Mouse (Mus musculus) c-Kit-positive CD71-positive TER-119-negative erythroid progenitor cells, embryonic 14.5 days (primary cell): Measurements from ENCODE around the gene Pla2g16.

Experiments
- DNase-seq: peaks from one replicate; pipeline ENCODE4 v3.0.0-alpha.2; 2013; ENCODE audit warnings: low read depth

Gene Pla2g16

DNA sequence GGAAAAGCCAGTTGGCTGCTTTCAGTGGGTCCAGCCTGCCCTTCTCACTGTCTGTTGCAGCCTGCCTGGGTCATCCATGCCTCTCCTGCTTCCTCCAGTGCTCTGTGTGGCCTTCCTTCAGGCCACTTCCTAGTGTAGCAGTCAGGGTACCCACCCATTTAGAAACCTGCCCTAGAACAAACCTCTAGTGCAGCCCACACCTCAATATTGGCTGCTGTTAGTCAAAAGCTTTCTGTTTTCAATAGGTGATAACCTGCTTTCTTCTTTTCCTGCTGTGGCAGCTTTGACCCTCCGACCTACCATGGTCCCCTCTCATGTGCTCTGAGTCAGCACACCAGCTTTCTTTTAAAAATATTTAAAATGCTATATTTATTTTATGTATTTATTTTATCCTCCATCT is 7.2 kb downstream of the Pla2g16 start:
- DNase-seq: no peak

DNA sequence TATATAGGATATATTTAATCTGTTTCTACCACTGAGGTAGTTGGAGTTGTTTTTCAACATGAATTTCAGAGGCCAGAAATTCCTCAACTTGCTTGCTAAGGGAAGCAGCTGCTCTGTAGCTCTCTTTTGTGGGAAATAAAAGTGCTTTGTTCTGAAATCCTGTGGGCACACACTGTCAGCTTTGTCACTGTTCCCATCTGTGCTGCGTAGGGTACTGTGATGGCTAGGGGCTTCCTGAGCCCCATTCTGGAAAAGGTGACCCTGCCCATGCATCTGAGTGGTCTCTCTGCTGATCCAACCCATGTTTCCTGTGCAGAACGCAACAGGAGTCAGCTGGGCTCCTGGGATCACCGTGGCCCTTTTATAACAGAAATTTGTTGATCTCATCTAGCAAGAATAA is 9.6 kb downstream of the Pla2g16 start:
- no peak for DNase-seq

DNA sequence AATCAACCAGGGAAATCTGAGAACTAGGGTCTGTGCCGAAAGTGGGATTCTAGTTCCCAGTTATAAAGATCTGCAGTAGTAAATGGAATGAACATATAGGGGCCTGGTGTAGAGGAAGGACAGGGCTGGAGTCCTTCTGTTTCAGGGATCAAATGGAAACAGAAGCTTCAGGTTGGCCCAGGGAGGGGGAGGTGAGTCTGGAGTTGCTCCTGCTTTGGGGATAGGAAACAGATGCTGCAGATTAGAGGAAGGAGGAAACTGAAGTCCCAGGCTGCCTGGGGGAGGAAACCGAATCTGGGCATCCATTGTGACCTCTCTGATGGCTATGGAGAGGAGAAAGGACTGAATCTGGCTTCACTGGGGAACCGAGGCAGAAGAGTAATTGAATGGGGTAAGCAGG is 11.1 kb downstream of the Pla2g16 start:
- DNase-seq: no peak

DNA sequence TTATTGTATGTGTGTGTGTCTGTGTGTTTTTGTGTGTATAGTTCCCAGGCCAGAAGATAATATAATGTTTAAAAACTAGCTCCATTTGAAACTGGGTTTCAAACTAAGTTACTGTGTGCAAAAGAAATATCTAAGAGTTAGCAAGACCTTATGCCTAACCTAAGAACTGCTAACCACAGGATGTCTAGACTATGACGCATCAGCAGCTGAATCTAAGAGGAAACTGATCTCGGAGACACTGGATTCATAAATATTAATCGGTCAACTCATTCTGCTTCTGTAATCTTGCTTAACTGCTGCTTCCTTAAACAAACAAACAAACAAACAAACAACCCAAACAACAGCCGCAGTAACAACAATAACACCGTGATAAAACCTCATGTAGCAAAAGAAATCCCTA is 12.4 kb downstream of the Pla2g16 start:
- DNase-seq: no peak

DNA sequence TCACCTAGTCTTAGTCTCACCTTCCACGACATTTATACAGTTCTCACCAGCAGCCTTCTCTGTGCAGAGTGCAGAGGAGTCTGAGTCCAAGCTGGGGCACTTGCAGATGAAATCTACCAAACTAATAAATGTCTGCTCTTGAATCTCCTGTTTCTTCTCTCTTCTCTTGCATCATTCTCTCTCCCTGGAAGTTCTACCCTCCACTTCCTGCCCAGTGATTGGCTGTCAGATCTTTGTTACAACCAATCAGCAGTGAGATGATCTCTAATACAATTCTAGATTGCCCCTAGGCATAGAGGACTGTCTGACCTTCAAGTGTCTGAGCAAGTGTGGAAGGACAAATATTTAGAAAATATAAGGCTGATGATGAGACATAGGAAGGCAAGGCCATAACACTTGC is 18.9 kb downstream of the Pla2g16 start:
- no peak for DNase-seq

DNA sequence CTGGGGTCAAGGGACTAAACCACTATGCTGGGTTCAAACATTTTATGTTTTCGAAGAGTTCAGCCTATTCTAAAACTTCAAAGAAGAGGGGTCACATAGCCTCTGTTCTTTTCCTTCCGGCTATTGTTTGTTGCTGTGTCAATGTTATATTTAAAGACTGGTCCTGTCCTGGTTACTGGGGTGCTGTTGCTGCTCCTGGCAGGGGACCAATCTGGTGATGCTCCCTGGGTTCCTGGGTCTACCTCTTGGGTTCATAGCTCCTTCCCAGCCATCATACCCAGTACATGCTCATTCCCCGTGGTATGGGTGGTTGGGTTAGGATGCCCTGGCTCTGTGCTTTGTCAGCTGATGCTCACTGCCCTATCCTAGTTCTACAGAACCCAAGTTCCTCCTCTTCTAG is 20.5 kb downstream of the Pla2g16 start:
- no peak for DNase-seq

DNA sequence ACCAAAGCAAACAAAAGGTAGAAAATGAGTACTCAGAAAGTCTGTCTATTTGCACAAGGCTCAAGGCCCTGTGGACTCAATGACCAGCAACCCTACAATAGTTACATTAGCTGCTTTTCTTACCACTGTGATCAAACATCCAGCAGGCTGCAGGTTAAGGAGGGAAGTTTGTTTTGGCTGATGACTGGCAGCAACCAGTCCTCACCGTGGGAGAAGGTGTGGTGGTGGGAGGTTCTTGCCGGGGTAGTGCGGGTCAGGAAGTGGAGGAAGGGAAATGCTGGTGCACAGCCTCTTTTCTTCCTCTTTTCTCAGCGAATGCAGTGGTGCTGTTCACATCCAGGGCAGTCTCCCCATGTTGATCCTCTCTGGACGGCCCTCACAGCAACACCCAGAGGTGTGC is 23.8 kb downstream of the Pla2g16 start:
- no peak for DNase-seq

DNA sequence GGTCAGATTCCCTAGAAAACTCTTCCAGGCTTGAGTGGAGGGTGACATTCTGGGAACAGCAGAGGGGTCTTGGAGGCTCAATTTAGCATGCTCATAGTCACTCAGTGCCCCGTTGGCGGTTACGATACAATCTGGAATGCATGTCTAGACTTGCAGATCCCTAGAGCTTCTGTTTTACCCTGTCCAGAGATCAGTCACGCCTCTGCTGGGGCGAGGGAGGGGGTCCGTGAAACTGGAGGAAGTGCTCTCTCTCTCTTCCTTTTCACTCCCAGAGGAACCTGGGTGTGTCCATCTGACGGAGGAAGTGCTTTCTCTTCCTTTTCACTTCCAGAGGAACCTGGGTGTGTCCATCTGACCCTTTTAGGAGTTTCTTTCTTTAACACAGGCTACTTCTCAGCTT is 25.8 kb downstream of the Pla2g16 start:
- DNase-seq: no peak

DNA sequence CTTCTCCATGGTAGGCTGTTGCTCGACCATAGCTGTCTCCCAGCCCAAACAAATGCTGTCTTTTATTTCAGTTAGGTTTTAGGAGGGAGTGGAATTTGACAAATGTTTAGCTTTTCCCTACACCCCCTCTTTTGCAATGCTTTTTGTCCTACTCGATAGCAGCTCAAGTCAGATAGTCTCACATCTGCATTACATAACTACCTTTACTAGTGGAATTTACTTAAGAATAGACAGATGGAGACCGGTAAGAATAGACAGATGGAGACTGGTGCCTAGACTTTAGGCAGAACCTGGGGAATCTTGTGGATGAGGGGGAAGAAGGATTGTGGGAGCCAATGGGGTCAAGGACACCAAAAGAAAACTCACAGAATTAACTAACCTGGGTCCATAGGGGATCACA is 26.3 kb downstream of the Pla2g16 start:
- no peak for DNase-seq

DNA sequence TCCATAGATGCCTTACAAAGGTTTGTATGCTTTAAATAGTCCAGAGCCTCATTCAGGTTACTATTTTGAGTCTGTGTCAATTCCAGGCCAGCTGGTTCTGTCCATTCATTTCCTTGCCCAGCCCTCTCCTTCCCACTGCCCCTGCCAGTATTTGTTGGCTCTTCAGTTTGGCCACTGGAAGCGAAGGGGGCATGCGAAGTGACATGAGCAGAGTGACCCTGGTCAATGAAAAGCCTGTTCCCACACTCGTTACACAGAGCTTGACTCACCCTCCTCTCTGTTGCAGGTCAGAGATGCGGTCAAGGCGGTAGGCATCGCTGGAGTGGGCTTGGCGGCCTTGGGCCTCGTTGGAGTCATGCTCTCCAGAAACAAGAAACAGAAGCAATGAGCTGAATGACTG is 28.0 kb downstream of the Pla2g16 start:
- no peak for DNase-seq

DNA sequence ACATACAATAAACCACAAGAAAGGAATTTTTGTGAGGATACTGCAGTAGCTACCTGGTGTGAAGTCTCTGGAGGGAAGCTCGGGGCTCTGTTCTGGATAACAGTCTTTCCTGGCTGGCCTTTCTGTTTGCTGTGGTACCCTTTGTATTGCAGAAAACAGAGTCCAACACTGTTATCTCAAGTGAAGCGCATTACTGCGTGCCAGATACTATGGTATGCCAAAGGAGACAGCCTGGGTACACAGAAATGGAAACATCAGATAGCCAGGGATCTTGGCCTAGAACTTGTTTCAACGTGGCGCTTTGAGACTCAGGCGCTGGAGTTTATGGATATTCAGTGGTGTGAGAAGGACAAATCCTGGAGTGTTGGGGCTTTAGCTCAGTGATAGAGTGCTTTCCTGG is 28.5 kb downstream of the Pla2g16 start:
- no peak for DNase-seq

DNA sequence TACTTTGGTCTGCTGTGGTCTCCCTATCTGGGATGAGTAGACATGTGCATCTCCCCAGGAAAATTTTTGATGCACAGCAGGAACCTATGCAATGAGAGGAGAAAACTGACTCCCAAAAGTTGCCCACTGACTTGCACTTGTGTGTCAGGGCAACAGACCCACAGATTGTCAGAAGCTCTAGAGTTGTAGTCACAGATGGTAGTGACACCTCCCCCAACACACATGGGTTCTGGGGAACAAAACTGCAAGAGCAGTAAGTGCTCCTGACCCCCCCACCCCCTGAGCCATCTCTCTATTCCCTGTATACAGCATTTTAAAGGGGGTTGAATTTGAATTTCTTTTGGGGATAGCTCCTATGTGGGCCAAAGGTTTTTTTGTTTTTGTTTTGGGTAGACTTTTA is 33.5 kb downstream of the Pla2g16 start:
- no peak for DNase-seq

DNA sequence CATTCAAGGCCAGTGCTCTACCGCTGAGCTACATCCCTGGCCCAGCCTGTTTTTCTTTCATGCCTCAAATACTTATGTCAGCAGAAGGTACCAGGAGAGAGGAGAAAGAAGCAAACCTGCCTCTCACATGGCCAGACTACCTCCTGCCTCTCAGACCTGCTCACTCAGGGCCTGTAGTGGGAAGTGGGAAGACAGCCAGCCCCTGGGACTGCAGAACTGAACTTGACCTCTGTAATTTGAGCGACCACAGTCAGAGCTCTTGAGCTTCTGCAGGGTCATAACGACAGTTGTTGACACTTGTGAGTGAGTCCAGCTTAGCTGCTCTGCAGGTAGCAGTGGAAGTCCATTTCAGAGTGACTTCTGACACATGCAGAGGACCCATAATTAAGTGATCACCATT is 34.8 kb downstream of the Pla2g16 start:
- DNase-seq: no peak

DNA sequence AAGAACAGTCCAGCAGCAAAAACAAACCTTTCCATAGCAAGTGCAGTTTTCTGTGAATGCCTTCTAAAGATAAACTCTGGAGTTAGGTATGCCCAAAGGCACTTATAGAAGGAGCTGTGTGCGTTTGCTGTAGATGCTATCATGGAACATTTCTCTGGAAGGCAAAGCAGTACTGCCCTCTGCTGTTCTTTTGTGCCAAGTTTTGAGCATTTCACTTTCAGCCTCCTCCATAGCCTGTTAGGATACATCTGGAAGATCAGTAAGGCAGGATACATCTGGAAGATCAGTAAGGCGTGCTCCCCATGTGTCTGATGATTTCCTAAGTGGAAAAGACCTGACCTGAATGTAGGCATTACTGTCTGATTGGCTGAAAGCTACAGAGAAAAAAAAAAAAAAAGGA is 38.3 kb downstream of the Pla2g16 start:
- DNase-seq: peak; percentile 20

DNA sequence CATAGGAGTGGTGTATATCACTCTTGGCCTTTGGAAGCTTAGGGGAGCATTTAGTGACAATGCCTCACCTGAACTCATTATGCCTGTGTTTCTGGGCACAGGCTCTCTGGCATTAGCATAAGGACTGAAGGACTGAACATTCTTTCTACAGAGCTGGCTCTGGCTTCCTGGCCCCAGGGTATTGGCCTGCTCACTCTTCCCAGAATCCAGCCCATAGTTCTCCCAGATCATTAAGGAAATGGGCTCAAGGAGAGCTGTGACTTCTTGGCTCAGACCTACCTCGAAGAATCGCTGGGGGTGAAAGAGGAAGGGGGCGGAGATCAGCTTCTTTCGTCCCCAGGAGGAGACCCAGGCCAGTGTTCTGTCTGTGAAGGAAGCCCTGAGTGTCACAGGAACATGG is 41.2 kb downstream of the Pla2g16 start:
- no peak for DNase-seq

DNA sequence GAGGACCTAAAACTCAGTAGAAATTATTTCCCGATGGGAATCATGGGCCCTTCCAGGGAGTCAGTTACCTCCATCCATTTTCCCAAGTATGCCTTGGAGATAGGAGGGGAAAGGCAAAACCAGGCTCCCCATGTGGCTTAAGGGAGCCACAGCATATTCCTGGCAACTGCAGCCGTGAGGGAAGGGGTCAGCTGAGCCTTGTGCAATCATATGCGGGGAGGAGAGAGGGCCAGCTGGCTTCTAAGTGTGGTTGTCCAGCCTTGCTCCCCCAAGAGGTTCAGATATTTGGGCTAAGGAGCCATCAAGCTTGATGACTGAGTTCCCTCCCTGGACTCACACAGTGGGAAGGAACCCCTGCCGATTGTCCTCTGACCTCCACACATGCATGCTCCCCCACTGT is 44.3 kb downstream of the Pla2g16 start:
- no peak for DNase-seq

DNA sequence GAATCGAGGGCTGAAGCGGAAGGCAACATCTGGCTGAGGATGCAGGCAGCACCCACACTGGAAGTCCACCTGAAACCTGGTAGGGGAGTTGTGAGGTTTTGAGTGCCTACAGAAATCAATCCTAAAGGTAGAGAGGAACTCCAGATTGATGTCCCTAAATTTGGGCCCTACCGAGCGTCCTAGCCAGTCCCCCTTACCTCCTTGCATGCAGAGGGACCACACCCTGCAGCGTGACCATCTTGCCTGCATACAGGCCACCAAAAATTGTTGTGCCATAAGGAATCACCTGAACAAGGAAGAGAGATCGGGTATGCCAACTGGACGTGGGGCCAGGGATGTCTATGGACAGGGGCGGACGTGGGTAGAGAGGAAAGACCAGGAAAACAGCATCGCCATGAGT is 46.8 kb downstream of the Pla2g16 start:
- no peak for DNase-seq

DNA sequence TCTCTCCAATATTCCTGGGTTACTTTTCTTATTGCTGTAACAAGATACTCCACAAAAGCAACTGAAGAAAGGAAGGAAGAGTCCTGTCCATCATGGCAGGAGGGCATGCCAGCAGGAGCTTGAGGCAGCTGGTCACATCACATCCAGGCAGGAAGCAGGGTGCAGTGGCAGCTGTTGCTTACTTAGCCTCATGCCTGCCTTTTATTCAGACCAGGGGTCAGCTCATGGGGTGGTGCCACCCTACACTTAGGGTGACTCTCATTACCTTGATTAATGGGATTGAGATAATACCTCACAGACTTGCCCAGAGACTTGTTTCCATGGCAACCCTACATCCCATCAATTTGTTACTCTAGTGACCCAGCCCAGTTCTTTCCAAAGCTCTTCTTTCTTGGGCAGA is 47.8 kb downstream of the Pla2g16 start:
- no peak for DNase-seq

DNA sequence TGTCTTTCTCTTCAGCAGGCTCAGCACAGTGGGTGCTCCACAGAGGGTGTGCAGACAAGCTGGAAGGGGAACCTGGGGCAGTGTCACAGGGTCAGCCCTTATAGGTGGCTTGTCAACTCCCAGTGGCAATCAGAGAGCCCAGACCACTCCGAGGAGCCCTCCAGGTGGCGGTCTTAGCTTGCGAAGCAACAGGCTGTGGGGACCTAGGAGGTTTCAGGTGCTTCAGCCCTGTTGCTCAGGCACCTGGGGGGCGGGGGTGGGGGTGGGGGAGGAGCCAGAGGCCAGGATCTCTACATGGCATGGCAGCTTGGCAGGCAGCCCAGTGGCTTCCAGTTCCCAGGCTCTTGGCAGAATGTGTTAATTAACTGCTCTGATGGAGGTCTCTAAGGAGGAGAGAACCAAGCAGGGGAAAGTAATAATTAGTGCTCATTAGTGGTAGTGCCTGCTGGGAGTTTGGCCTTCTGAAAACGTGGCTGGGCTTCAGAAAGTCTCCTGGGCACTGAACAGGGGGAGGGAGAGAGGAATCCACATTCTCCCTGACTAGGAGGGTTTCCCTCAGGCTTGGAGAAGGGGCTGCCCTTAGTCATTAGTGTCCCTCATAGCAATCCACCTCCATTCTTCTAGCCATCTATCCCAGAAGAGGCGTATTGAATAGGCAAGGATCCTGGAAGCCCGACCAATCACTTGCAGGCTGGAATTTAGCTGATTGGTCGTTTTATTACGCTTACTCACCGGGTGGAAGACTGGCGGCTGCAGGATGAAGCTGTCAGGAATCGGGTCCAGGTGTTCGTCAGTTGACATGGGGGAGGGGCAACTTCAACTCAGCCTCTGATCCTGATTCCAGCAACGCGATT is 48.9 kb downstream of the Pla2g16 start:
- no peak for DNase-seq

DNA sequence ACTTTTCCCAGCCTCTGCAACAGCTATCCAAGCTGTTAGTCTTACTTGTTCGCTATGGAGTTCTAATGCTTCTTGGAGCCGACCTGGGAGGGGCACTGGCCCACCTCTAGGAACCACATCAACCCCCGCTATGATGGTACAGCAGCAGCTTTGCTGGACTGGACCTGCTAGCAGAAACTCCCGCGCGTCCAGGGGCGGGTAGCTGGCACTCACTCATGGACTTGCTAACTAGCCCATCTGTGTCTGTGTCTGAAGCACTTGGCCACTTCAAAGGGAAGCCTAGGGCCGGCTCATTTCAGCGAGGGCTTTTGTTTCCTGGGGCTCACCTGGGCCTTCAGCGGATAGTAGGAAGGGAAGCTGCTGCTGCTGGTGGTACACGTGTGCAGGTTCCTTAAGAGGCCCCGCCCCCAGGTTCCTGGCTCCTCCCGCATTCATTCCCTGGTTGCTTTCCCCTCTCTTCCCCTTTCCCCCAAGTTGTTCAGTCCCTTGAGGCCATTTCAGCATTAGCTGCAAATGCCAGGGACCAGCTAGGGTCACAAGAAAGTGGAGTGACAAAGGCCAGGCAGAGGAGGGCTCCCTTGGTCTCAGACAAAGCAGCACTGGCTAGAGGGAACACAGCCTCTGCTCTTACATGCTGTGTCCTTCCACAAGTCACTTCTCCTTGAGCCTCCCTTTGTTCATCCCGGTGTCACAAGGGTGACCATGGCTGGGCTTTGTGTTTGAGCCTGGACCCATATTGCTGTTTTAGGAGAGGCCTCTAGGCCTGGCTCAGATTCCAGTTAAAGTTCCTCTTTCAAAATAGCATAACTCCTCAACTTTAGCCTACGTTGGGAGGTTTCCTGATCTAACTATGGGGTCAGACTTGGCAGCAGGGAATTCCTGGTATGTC is 49.8 kb downstream of the Pla2g16 start, which contains the start of gene Lgals12:
Lgals12 (minus strand) TSS at position 393 of the 889 bp plus-strand sequence.
- DNase-seq: no peak

DNA sequence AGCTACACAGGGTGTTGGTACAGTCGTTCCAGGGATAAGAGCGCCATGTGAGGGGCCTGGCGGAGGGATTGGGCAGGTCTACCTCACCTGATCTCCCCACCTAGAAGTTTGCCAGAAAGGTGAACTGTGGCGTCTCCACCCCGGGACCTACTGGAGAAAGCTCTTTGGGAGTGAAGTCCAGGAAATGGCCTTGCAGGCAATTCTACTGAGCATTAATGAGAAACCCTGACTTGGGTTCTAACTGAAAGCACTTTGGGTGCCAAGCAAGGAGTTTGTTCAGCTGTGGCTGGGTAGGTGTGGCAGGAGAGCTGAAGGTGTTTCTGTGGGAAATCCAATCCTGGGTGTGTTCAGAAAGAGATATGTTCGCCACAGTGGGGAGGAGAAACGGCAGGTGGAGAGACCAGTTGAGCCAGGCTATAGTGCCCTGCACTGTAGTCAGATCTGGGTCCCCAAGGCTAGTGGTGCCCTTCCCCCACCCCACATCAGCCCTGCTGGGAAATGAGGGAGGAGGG is 50.5 kb downstream of the Pla2g16 start:
- DNase-seq: no peak

DNA sequence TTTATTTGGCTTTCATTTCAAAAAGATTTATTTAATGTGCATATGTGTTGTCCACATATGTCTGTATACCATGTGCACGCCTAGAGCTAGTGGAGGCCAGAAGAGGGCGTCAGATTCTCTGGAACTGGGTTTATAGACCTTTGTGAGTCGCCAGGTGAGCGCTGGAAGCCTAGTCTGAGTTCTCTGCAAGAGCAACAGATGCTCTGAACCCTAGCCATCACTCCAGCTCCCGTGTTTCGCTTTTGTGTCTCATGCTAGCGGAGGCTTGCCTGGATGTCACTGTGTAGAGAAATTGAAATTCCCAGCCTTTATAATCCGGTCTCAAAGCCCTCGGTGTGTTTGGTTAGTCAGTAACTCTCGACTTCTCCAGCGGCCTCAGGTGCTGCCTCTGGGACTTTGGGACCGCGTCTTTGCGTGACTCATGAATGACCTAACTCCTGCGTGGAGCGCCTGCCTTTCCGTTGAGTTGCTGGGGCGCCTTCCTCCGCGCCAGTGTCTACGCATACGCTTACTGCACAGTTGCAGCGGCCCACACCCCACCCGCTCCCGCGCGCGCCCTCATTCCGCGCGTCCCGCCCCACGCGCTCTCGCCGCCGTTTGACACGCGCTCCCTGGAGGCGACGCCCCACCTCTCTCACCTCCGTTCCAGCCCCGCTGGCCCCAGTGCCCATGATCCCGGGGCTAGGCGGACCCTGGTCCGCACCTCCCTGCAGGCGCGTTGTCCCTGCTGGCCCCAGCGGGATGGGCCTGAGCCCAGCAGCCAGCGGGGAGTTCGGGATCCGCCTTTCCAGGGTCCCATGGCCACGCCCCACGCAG is 54.9 kb downstream of the Pla2g16 start, which contains the start of gene Hrasls5:
Hrasls5 (plus strand) TSS at position 600 of the 816 bp plus-strand sequence.
- no peak for DNase-seq
